Mouse (Mus musculus): ENCODE measurements around the gene Diexf. TPM values are rescaled to one million over a fixed set of nuclear protein-coding genes. Genes with fewer than 3 reads are reported as not detected.

Diexf gene
- polyA plus RNA-seq, 1 experiment from 2014 or later: 10.2 TPM

DNA sequence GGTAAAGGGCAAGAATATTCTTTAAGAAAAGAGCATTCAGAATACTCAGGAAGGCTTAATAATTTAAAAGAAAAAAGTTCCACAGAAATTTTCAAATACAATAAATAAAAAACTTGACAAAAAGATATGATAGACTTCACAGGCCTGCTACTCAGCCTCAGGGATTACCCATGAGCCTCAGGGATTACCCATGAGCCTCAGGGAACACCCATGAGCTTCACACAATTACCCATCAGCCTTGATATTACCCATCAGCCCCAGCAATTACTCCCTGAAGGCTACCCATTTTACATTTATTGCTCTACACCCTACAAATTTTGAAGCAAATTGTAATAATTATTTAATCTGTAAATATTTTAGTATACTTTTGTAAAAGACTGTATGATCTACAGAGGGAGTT is 2.3 kb upstream of the Diexf start:
- H3K36me3 ChIP-seq (replicated peaks): peaks cover 9% of the 10 kb centered on the region
- no peaks in the 10 kb centered on the region for H3K9me3 ChIP-seq
- no peak overlapping the region for H3K27ac ChIP-seq
- H3K4me1 ChIP-seq: peaks cover 15% of the 10 kb centered on the region
- H3K4me3 ChIP-seq: no peak overlapping the region
- DNase-seq (ENCODE audit: extremely low spot score, low spot score): no peak
- H3K27me3 ChIP-seq (ENCODE audit: poor library complexity, severe bottlenecking): no peaks in the 10 kb centered on the region

GRCm38 (mm10) chr1:193131311-193131948 is 1.4 kb upstream of the Diexf start:
- DNase-seq (ENCODE audit: extremely low spot score, low spot score): no peak
- Histone ChIP-seq H3K9me3 (no peaks in the 10 kb centered on the region), H3K4me1 (peaks cover 15% of the 10 kb centered on the region), H3K27me3 (ENCODE audit: poor library complexity, severe bottlenecking) (no peaks in the 10 kb centered on the region), H3K36me3 (replicated peaks) (peaks cover 18% of the 10 kb centered on the region), H3K4me3 (no peak overlapping the region), H3K27ac (no peak overlapping the region)
- 89% methylated on average over 6 of the region's 6 CpGs for WGBS

DNA sequence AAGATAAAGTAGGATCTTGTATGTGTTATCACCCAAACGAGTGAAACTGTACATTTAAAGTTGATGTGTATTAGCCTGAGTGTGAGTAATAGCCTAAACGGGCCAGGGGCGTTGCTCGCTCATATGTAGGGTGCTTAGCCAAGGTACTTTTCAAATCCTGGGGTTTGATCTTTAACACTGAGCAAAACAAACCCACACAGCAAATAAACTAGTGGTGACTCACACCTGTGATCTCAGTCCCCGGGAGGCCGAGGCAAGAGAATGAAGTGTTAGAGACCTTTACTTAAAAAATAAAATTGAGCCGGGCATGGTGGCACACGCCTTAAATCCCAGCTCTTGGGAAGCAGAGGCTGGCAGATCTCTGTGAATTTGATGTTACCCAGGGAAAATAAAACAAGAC is 767 bp upstream of the Diexf start:
- H3K4me1 ChIP-seq: peaks cover 15% of the 10 kb centered on the region
- 85% methylated on average over 8 of the region's 8 CpGs for WGBS
- H3K9me3 ChIP-seq: no peaks in the 10 kb centered on the region
- peak overlapping the region; percentile 90 for H3K27ac ChIP-seq
- no peak for DNase-seq (ENCODE audit: extremely low spot score, low spot score)
- H3K36me3 ChIP-seq (replicated peaks): peaks cover 24% of the 10 kb centered on the region
- peak overlapping the region; percentile 95 for H3K4me3 ChIP-seq
- H3K27me3 ChIP-seq (ENCODE audit: poor library complexity, severe bottlenecking): no peaks in the 10 kb centered on the region

- peaks cover 28% of the 10 kb centered on the region for H3K36me3 ChIP-seq (replicated peaks)
- H3K27me3 ChIP-seq (ENCODE audit: poor library complexity, severe bottlenecking): no peaks in the 10 kb centered on the region
- WGBS: 34% methylated on average over 11 of the region's 11 CpGs
- H3K9me3 ChIP-seq: no peaks in the 10 kb centered on the region
- H3K27ac ChIP-seq: peak overlapping the region; percentile 90
- peaks cover 15% of the 10 kb centered on the region for H3K4me1 ChIP-seq
- peak overlapping the region; percentile 95 for H3K4me3 ChIP-seq
- DNase-seq (ENCODE audit: extremely low spot score, low spot score): no peak
Measured at GRCm38 (mm10) chr1:193130456-193130825, 369 bp upstream of the Diexf start.

- Histone ChIP-seq H3K36me3 (replicated peaks) (peaks cover 40% of the 10 kb centered on the region), H3K4me1 (peaks cover 15% of the 10 kb centered on the region), H3K4me3 (peak overlapping the region; percentile 95), H3K9me3 (no peaks in the 10 kb centered on the region), H3K27me3 (ENCODE audit: poor library complexity, severe bottlenecking) (no peaks in the 10 kb centered on the region), H3K27ac (peak overlapping the region; percentile 90)
- DNase-seq (ENCODE audit: extremely low spot score, low spot score): no peak
- 31% methylated on average over 5 of the region's 5 CpGs for WGBS
Measured at GRCm38 (mm10) chr1:193129321-193129720, 751 bp downstream of the Diexf start.

DNA sequence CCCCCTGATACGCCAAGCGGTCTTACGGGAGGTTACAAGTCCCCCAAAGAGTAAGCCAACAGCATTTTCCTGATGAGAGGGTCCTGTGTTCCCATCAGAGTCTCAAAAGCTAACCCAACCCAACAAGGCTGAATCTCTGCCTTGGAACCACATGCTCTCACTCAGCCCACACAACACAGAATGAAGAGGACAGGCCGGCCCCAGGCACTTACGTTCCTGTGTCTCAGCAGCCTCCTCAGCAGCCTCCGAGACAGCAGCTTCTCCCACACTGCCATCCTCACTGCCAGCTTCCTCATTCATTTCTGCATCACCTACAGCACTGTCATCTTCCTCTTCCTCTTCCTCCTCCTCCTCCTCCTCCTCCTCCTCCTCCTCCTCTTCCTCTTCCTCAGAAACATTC is 2.0 kb downstream of the Diexf start:
- Histone ChIP-seq H3K4me3 (no peak overlapping the region), H3K36me3 (replicated peaks) (peaks cover 52% of the 10 kb centered on the region), H3K4me1 (peaks cover 15% of the 10 kb centered on the region), H3K27ac (no peak overlapping the region), H3K27me3 (ENCODE audit: poor library complexity, severe bottlenecking) (no peaks in the 10 kb centered on the region), H3K9me3 (no peaks in the 10 kb centered on the region)
- no peak for DNase-seq (ENCODE audit: extremely low spot score, low spot score)
- 95% methylated on average over 6 of the region's 6 CpGs for WGBS

DNA sequence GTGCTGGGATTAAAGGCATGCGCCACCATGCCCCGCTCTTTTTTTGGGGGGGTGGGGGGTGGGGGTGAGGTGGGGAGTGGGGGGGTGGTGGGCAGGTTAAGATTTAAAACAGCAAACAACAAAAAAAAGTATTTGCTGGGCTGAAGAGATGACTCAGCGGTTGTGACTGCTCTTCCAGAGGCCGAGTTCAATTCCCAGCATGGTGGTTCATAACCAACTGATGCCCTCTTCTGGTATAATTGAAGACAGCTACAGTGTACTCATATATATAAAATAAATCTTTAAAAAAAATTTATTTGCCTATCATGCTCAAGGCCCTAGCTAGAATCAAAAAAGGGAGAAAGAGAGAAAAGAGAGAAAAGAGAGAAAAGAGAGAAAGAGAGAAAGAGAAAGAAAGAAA is 4.2 kb downstream of the Diexf start:
- peaks cover 14% of the 10 kb centered on the region for H3K4me1 ChIP-seq
- H3K27ac ChIP-seq: no peak overlapping the region
- H3K4me3 ChIP-seq: no peak overlapping the region
- no peak for DNase-seq (ENCODE audit: extremely low spot score, low spot score)
- H3K36me3 ChIP-seq (replicated peaks): peaks cover 74% of the 10 kb centered on the region
- no peaks in the 10 kb centered on the region for H3K27me3 ChIP-seq (ENCODE audit: poor library complexity, severe bottlenecking)
- WGBS: 84% methylated on average over 4 of the region's 4 CpGs
- H3K9me3 ChIP-seq: no peaks in the 10 kb centered on the region

DNA sequence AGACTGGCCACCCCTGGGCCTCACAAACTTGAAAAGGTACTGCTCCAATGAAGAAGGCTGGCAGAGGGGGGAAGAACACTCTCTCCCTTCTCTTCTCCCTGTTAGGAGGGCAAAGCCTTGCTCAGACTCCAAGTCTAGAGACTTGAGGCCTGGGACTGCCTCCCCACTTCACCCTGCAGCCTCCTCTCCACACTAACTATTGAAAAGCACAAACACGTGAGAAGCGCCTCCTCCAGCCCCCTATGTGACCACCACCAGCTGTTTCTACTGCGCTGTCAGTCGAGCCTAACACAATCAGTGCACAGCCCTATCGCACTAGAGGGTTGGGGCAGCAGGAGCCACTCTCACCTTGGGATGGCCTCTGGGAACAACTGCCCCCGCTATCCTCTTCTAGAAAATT is 6.8 kb downstream of the Diexf start:
- Histone ChIP-seq H3K36me3 (replicated peaks) (peaks cover 99% of the 10 kb centered on the region), H3K4me1 (no peaks in the 10 kb centered on the region)
- 93% methylated on average over 6 of the region's 6 CpGs for WGBS

DNA sequence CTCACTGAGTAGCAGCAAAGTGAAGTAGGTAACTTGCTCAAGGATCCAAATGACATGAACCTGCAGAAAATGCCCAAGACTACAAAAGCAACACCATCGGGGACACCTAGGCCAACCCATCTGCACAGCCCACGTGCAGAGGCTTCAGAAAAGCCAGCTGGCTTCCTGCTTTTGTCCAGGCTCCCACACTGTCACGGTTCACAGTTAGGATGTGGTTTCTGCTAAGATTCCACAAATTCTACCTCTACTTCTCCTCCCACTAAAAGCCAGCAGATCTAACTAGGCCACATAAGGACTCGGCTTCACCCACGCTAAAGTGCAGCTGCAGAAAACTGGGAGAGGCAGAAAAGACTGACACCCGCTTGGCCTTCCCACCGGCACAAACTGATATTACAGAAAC is 7.3 kb downstream of the Diexf start:
- no peak overlapping the region for H3K4me3 ChIP-seq
- peaks cover 99% of the 10 kb centered on the region for H3K36me3 ChIP-seq (replicated peaks)
- no peaks in the 10 kb centered on the region for H3K27me3 ChIP-seq (ENCODE audit: poor library complexity, severe bottlenecking)
- 94% methylated on average over 7 of the region's 7 CpGs for WGBS
- no peaks in the 10 kb centered on the region for H3K4me1 ChIP-seq
- no peaks in the 10 kb centered on the region for H3K9me3 ChIP-seq
- H3K27ac ChIP-seq: no peak overlapping the region
- DNase-seq (ENCODE audit: extremely low spot score, low spot score): no peak

More for the DNA sequence above, 6.8 kb downstream of the Diexf start:
- H3K9me3 ChIP-seq: no peaks in the 10 kb centered on the region
- H3K27ac ChIP-seq: no peak overlapping the region
- no peak for DNase-seq (ENCODE audit: extremely low spot score, low spot score)
- no peak overlapping the region for H3K4me3 ChIP-seq
- H3K27me3 ChIP-seq (ENCODE audit: poor library complexity, severe bottlenecking): no peaks in the 10 kb centered on the region

GRCm38 (mm10) chr1:193112093-193112492 is 18.0 kb downstream of the Diexf start:
- no peaks in the 10 kb centered on the region for H3K4me1 ChIP-seq
- H3K36me3 ChIP-seq (replicated peaks): peaks cover 100% of the 10 kb centered on the region
- no peak overlapping the region for H3K4me3 ChIP-seq

DNA sequence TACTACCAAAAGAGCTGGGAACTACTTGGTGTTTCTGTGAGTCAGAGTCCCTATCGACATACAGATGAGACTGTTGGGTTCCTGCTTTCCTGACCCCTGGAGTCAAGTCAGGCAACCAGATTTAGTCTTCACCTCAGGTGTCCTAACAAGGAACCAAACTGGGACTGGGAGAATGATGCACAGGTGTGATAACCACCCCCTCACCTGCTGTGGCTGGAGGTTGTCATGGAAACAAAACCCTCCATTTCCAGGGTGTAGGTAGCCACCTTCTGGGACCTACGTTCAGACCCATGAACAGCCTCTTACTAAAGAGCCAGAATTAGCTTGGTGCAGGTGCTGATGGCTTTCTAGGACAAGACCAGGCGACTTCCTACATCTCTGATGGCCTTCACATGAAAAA is 27.1 kb downstream of the Diexf start:
- no peak for DNase-seq (ENCODE audit: extremely low spot score, low spot score)
- Histone ChIP-seq H3K9me3 (no peaks in the 10 kb centered on the region), H3K27me3 (ENCODE audit: poor library complexity, severe bottlenecking) (no peaks in the 10 kb centered on the region), H3K4me3 (no peak overlapping the region), H3K27ac (no peak overlapping the region), H3K4me1 (peaks cover 6% of the 10 kb centered on the region; the same call in 1 of the 2 replicates), H3K36me3 (replicated peaks) (peaks cover 49% of the 10 kb centered on the region)
- 77% methylated on average over 3 of the region's 3 CpGs for whole genome bisulfite sequencing

More at GRCm38 (mm10) chr1:193112093-193112492, 18.0 kb downstream of the Diexf start:
- Histone ChIP-seq H3K9me3 (no peaks in the 10 kb centered on the region), H3K27ac (no peak overlapping the region), H3K27me3 (ENCODE audit: poor library complexity, severe bottlenecking) (no peaks in the 10 kb centered on the region)
- WGBS: 95% methylated on average over 9 of the region's 9 CpGs
- no peak for DNase-seq (ENCODE audit: extremely low spot score, low spot score)

GRCm38 (mm10) chr1:193102556-193102955 is 27.5 kb downstream of the Diexf start:
- Histone ChIP-seq H3K27me3 (ENCODE audit: poor library complexity, severe bottlenecking) (no peaks in the 10 kb centered on the region), H3K36me3 (replicated peaks) (peaks cover 44% of the 10 kb centered on the region), H3K27ac (no peak overlapping the region), H3K4me1 (peaks cover 6% of the 10 kb centered on the region; the same call in 1 of the 2 replicates), H3K9me3 (no peaks in the 10 kb centered on the region), H3K4me3 (no peak overlapping the region)
- no peak for DNase-seq (ENCODE audit: extremely low spot score, low spot score)
- 92% methylated on average over 5 of the region's 5 CpGs for WGBS

- WGBS: 60% methylated on average over 4 of the region's 4 CpGs
- no peak for DNase-seq (ENCODE audit: extremely low spot score, low spot score)
- no peaks in the 10 kb centered on the region for H3K9me3 ChIP-seq
Measured at GRCm38 (mm10) chr1:193102029-193102428, 28.0 kb downstream of the Diexf start.

DNA sequence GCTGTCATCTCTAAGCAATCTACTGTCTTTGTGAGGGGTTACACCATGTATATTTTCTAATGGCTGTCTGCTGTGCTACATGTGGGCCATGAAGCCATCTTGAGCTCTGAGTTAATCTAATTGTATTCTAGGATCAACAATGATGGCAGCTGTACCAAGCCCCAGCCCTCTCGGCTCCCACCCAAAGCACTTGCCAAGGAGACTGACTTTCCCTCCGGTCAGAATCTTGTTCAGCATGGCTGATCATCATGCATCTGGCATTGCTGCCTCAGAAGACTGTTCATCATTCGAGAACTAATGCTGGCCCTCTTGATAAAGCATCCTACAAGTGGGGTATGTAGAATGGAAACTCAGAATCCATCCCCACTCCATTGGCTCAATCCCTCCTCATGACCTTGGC is 31.1 kb downstream of the Diexf start:
- H3K4me3 ChIP-seq: no peak overlapping the region
- 82% methylated on average over 3 of the region's 3 CpGs for WGBS
- H3K27ac ChIP-seq: no peak overlapping the region
- H3K36me3 ChIP-seq (replicated peaks): peaks cover 8% of the 10 kb centered on the region
- no peak for DNase-seq (ENCODE audit: extremely low spot score, low spot score)
- H3K9me3 ChIP-seq: no peaks in the 10 kb centered on the region
- no peaks in the 10 kb centered on the region for H3K27me3 ChIP-seq (ENCODE audit: poor library complexity, severe bottlenecking)
- H3K4me1 ChIP-seq: no peaks in the 10 kb centered on the region

More at GRCm38 (mm10) chr1:193102029-193102428, 28.0 kb downstream of the Diexf start:
- Histone ChIP-seq H3K27ac (no peak overlapping the region), H3K36me3 (replicated peaks) (peaks cover 39% of the 10 kb centered on the region), H3K4me3 (no peak overlapping the region), H3K27me3 (ENCODE audit: poor library complexity, severe bottlenecking) (no peaks in the 10 kb centered on the region), H3K4me1 (peaks cover 6% of the 10 kb centered on the region; the same call in 1 of the 2 replicates)
